Mouse (Mus musculus) lung, postnatal 0 days (tissue): Measurements from ENCODE around the gene Tff2.

Experiments
- CTCF ChIP-seq: IDR thresholded peaks from 2 replicates; pipeline ENCODE4 v1.5.1; 2016; ENCODE audit warnings: antibody characterized with exemption, mild to moderate bottlenecking
- EP300 ChIP-seq: IDR thresholded peaks from 2 replicates; pipeline ENCODE4 v1.6.1; 2016; ENCODE audit warnings: antibody characterized with exemption, mild to moderate bottlenecking, control low read depth

GRCm38 (mm10) chr17:31125548-31126266 is 18.4 kb downstream of the Tff2 start:
- no peak for TF ChIP-seq CTCF
- no peak for TF ChIP-seq EP300
